Mouse (Mus musculus) embryonic facial prominence, embryonic 13.5 days (tissue): ENCODE data around the gene Adamts4. TPM values are rescaled to one million over a fixed set of nuclear protein-coding genes. Genes with fewer than 3 reads are reported as not detected.
A peak's percentile ranks its signal among the peaks of the same experiment; 100 is the strongest.

Experiments
- ATAC-seq: fragments of 200-750 bp; cut with Nextera tagmentation; 2 replicates; pipeline ENCODE4 v1.8.0; 2017; ENCODE audit warnings: low read depth; ENCODE audit not compliant: insufficient number of reproducible peaks, insufficient read depth, low FRiP score, low TSS enrichment
- H3K27ac ChIP-seq: fragments of 300-500 bp; sonication (generic); 2 replicates; pipeline ENCODE4 v1.5.1; 2015; ENCODE audit warnings: moderate library complexity, mild to moderate bottlenecking, inconsistent platforms
- H3K27me3 ChIP-seq: fragments of 300-500 bp; sonication (generic); 2 replicates; pipeline ENCODE4 v1.6.1; 2015; ENCODE audit warnings: mild to moderate bottlenecking, inconsistent platforms
- H3K36me3 ChIP-seq: fragments of 300-500 bp; sonication (generic); 2 replicates; pipeline ENCODE4 v1.6.1; 2015; ENCODE audit warnings: mild to moderate bottlenecking, inconsistent platforms
- H3K4me1 ChIP-seq: fragments of 300-500 bp; sonication (generic); 2 replicates; pipeline ENCODE4 v1.6.1; 2015; ENCODE audit warnings: inconsistent platforms
- H3K4me2 ChIP-seq: fragments of 300-500 bp; sonication (generic); 2 replicates; pipeline ENCODE4 v1.6.1; 2015; ENCODE audit warnings: moderate library complexity, mild to moderate bottlenecking, inconsistent platforms
- H3K4me3 ChIP-seq: fragments of 300-500 bp; sonication (generic); 2 replicates; pipeline ENCODE4 v1.5.1; 2015; ENCODE audit warnings: mild to moderate bottlenecking, inconsistent platforms
- H3K9ac ChIP-seq: fragments of 300-500 bp; sonication (generic); 2 replicates; pipeline ENCODE4 v1.6.1; 2015; ENCODE audit warnings: mild to moderate bottlenecking, inconsistent platforms
- H3K9me3 ChIP-seq: fragments of 300-500 bp; sonication (generic); 2 replicates; pipeline ENCODE4 v1.6.1; 2016; ENCODE audit warnings: inconsistent platforms
- WGBS: fragments of 180-500 bp; shearing (Covaris S2); methylation state at CpG from one replicate; pipeline ENCODE4 v1.1.7; 2015; ENCODE audit warnings: mixed read lengths; 5-methylcytosine and 5-hydroxymethylcytosine counted together
- polyA plus RNA-seq: library from polyadenylated mRNA; unstranded; fragments of >200 nt; fragmentation: Nextera tagmentation; extraction: Ambion mirVana; gene quantifications from 2 replicates; pipeline ENCODE4 v1.2.1, GENCODE M21; 2015

Adamts4 gene
- polyA plus RNA-seq, 1 experiment from 2014 or later, result 25.6 TPM

DNA sequence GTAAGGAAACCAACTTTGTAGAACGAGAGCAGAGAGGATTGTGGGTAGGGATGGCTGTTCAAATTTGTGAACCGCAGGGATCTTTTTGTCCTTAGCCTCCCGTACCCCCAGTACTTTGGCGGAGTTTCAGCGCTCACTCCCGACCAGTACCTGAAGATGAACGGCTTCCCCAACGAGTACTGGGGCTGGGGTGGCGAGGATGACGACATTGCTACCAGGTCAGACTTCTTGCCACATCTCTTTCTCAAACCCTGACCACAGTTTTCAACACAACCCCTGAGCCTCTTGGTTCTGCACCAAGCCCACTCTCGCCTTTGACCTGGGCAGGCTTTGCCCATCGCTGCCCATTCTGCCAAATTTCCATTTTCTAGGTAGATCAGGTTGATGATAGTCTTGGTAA, 23.9 kb downstream of the Adamts4 start:
- Histone ChIP-seq H3K9me3 (no peaks in the 10 kb centered on the region), H3K4me2 (no peak overlapping the region), H3K4me3 (no peak overlapping the region), H3K36me3 (peaks cover 69% of the 10 kb centered on the region), H3K9ac (no peak overlapping the region), H3K27ac (no peak overlapping the region), H3K27me3 (no peaks in the 10 kb centered on the region), H3K4me1 (peaks cover 20% of the 10 kb centered on the region)
- WGBS, result 90% methylated on average over 12 of the region's 12 CpGs
- ATAC-seq, result no peak

DNA sequence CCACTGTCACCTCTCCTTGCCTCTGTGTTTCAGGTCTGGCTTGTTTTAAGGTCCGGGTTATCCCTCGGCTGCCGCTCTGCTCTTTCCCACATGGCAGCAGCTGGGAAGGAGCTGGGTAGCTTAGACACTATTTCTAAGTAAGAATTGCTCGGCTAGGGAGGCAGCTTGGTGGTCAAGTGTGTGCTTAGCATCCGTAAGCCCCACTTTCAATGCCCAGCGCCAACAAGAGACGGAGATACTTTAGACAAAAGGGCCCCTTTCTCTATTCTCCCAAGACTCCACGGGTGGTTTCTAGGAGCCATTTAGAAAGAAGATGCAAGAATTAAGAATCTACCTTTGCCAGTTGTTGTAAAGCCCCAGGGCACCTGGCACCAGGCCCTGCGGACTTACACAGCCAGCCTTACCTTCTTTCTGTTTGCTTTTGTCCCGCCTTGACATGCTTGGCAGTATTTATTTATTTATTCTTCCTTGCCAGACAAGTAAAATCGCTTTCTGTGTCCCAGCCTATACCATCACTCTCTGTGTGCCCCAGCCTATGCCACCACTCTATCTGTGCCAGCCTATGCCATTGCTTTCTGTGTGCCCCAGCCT, 25.0 kb downstream of the Adamts4 start:
- H3K36me3 ChIP-seq, result peaks cover 69% of the 10 kb centered on the region
- H3K9ac ChIP-seq, result no peak overlapping the region
- H3K4me1 ChIP-seq, result peaks cover 25% of the 10 kb centered on the region
- WGBS, result 86% methylated on average over 11 of the region's 11 CpGs
- no peak overlapping the region for H3K27ac ChIP-seq
- no peak for ATAC-seq
- H3K4me3 ChIP-seq, result no peak overlapping the region
- no peak overlapping the region for H3K4me2 ChIP-seq
- H3K27me3 ChIP-seq, result no peaks in the 10 kb centered on the region
- H3K9me3 ChIP-seq, result no peaks in the 10 kb centered on the region

DNA sequence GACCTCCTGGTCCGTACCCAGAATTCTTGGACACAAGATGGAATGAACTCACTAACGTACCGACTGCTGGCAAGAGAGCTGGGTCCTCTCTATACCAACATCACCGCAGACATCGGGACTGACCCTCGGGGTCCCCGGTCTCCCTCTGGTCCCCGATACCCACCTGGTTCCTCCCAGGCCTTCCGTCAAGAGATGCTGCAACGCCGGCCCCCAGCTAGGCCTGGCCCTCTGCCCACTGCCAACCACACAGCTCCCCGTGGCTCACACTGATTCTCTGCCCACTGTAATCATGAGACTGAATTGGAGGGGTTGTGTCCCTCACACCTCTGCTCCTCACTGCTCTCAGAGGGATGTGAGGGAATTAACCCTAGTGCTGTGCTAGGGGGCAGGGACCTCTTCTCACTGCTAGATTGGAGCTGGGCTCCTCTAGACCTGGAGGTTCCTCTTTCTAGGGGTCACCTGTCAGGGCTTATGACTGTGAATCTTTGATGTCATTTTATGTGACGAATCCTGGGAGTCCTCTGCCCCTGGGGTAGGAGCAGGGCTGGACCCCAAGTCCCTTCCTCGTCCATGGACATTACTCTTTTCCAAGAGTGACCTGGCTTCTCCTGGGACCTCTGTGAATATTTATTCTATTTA, 26.0 kb downstream of the Adamts4 start:
- H3K27ac ChIP-seq, result no peak overlapping the region
- no peak for ATAC-seq
- H3K27me3 ChIP-seq, result no peaks in the 10 kb centered on the region
- H3K9me3 ChIP-seq, result no peaks in the 10 kb centered on the region
- peaks cover 69% of the 10 kb centered on the region for H3K36me3 ChIP-seq
- H3K9ac ChIP-seq, result 0 out of 2 replicates have a peak overlapping the region, but pooled peaks have one; percentile 7
- whole genome bisulfite sequencing, result 92% methylated on average over 14 of the region's 14 CpGs
- peaks cover 20% of the 10 kb centered on the region for H3K4me1 ChIP-seq
- H3K4me2 ChIP-seq, result no peak overlapping the region
- no peak overlapping the region for H3K4me3 ChIP-seq

DNA sequence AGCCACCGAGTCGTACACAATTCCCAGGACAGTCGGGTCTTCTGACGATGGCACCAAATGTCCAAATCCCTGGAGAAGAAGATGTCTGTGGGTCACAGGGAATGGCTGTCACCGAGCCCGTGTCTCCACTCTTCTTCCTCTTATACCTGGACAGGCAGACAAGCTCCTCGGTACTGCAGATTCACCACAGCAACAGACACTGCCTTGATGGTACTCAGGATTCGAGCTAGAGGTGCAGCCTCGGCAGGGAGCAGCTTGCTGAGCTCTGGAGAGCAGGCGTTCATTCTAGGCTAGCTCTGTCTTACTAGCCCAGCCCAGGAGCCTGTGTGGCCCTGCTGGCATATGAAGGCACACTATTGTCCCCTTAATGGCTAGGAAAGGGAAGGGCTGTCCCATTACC, 27.5 kb downstream of the Adamts4 start:
- Histone ChIP-seq H3K4me1 (peaks cover 18% of the 10 kb centered on the region), H3K4me2 (no peak overlapping the region), H3K36me3 (peaks cover 65% of the 10 kb centered on the region), H3K9me3 (no peaks in the 10 kb centered on the region), H3K9ac (no peak overlapping the region), H3K4me3 (no peak overlapping the region), H3K27me3 (no peaks in the 10 kb centered on the region), H3K27ac (no peak overlapping the region)
- ATAC-seq, result no peak
- WGBS, result 84% methylated on average over 10 of the region's 10 CpGs

DNA sequence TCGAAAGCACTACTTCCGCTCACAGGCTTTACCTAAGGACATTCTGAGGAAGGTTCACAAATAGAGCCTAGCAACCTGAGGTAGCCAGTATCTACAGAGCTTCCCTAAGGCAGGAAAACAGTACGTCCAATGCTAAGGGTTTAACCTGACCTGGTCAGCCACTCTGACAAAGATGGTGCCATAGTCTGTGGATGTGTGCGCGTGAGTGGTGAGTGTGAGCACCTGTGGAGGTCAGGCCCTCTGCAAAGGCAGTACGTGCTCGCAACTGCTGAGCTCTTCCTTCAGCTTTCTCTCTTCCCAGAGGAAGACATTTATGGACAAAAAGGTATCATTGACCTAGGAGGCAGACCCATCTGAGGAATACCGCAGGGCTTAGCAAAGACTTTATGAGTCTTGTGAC, 28.2 kb downstream of the Adamts4 start:
- 90% methylated on average over 8 of the region's 8 CpGs for WGBS
- no peak overlapping the region for H3K4me3 ChIP-seq
- H3K4me1 ChIP-seq, result peaks cover 18% of the 10 kb centered on the region
- no peaks in the 10 kb centered on the region for H3K27me3 ChIP-seq
- H3K9ac ChIP-seq, result no peak overlapping the region
- no peaks in the 10 kb centered on the region for H3K9me3 ChIP-seq
- H3K4me2 ChIP-seq, result no peak overlapping the region
- ATAC-seq, result no peak
- peaks cover 65% of the 10 kb centered on the region for H3K36me3 ChIP-seq
- H3K27ac ChIP-seq, result no peak overlapping the region

DNA sequence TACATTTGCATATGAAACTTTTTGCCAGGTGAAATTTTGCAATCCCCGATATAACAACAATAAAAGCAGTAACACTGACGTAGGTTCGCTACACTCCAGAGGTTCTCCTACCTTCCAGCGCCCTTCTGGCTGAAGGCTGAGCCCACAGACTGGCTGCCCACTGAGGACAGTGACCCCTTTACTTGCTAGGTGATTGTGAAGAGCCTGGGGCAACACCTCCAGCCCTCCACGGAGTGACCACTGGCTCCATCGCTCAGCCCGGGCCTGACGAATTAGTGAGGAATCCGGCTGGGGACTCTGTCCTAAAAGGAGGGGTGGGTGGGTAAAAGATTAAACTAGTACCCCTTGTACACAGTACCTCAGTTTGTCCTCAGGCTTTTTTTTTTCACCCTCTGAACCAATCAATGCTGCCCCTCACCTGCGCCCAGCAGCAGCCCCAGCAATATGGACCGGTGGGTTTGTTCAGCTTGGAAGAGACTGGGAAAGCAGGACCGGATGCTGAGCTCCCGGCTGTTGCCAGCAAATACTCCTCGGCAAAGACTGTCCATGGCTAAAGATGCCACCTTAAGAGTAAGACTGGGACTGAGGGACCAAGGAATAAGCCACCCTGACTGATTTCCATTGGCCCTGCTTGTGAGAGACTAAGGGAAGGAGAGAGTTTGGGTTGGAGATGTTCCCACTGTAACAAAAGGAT, 28.9 kb downstream of the Adamts4 start:
- WGBS, result 85% methylated on average over 14 of the region's 14 CpGs
- no peaks in the 10 kb centered on the region for H3K9me3 ChIP-seq
- H3K27me3 ChIP-seq, result no peaks in the 10 kb centered on the region
- peak overlapping the region; percentile 89 for H3K9ac ChIP-seq
- peaks cover 64% of the 10 kb centered on the region for H3K36me3 ChIP-seq
- peaks cover 18% of the 10 kb centered on the region for H3K4me1 ChIP-seq
- no peak overlapping the region for H3K4me3 ChIP-seq
- no peak for ATAC-seq
- H3K27ac ChIP-seq, result no peak overlapping the region
- H3K4me2 ChIP-seq, result peak overlapping the region; percentile 92

DNA sequence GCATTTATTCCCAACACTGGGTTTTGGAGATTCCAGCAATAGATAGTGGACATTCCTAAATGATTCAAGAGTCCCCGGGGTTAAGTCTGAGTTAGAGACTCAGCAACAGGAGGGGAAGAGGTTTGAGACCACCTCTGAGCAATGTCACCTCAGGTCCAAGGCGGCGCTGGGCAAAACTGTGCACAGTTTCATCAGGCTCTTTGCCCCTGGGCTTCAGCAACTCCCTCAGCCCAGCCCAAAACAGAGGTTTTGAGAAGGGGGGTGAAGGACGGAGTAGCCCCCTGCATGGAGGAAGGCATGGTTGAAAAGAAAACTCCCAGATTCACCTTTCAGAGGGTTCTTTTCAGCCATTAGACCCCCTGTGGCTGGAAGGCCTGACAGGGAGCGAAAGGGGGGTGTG, 29.5 kb downstream of the Adamts4 start:
- no peaks in the 10 kb centered on the region for H3K9me3 ChIP-seq
- no peaks in the 10 kb centered on the region for H3K27me3 ChIP-seq
- H3K9ac ChIP-seq, result peak overlapping the region; percentile 89
- peak overlapping the region; percentile 92 for H3K4me2 ChIP-seq
- peak overlapping the region; percentile 68 for H3K4me3 ChIP-seq
- no peak overlapping the region for H3K27ac ChIP-seq
- ATAC-seq, result no peak
- H3K4me1 ChIP-seq, result peaks cover 18% of the 10 kb centered on the region
- WGBS, result 63% methylated on average over 5 of the region's 5 CpGs
- peaks cover 64% of the 10 kb centered on the region for H3K36me3 ChIP-seq

DNA sequence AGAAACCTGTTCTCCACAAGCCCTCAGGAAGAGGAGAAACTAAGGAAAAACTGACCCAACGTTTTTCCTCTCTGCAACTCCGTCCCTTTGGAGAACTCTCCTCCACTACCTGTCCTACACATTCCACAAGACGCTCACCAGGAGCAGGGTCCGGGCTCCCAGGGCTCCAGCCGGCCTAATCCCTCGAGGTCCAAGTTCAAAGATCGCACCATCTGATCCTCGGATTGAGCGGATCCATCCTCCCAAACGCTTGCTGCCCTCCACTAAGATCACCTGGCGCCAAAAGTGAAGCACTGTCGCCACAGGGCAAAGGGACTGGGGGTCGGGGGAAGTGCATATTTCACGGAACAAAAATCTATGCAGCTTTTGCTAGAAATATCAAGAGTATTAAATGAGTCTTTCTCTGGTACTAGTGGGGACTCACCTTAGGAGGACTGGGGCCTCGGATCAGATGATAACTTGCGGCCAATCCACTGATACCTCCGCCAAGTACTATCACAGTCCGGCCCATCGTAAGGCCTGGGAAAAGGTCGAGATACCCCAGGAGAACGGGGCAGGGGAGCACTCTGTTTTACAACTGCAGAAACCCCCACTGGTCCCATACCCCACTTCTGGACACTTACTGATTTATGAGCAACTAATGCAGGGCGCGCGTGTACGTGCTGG, 30.2 kb downstream of the Adamts4 start:
- Histone ChIP-seq H3K9ac (peak overlapping the region; percentile 89), H3K4me1 (peaks cover 19% of the 10 kb centered on the region), H3K4me2 (peak overlapping the region; percentile 92), H3K4me3 (peak overlapping the region; percentile 68), H3K27ac (peak overlapping the region; percentile 23; the same call in 1 of the 2 replicates), H3K36me3 (peaks cover 64% of the 10 kb centered on the region), H3K27me3 (no peaks in the 10 kb centered on the region), H3K9me3 (no peaks in the 10 kb centered on the region)
- ATAC-seq, result no peak; the same call in 1 of the 2 replicates
- under 1% methylated on average over 25 of the region's 25 CpGs for WGBS

DNA sequence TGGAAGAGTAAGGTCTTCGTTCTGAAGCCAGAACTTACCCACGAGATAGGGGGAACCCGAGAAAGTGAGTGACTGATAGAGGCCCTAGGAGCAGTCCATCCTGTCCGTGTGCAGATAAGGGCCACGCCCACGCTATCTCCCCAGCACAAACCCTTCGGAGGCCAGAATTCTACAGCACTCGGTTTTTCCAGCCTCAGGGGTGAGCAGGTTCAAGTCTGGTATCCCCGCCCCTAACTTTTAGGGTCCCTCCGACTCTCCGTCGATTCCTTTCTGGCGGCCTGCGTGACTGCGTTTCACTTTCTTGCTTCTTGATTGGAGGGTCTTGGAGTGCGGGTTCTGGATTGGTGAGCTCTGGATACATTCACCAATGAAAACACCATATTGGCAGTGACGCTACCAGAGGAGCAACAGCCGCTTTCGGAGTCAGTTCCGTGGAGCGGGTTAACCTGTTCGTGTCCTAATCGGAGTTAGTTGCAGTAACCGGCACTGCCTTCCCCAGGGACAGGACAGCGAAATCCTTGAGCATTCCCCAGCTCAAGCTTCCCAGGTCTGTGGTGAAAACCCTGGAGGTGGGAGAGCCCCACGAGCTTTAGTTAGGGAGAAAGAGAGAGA, 30.8 kb downstream of the Adamts4 start, which contains the start of gene Ppox:
Gene Ppox (minus strand): TSS at position 271 of the 612 bp plus-strand sequence.
- peak; percentile 97 for ATAC-seq
- H3K9me3 ChIP-seq, result no peaks in the 10 kb centered on the region
- H3K9ac ChIP-seq, result peak within 1 kb of the TSS; percentile 89
- H3K4me1 ChIP-seq, result peaks cover 25% of the 10 kb centered on the region
- H3K36me3 ChIP-seq, result peaks cover 64% of the 10 kb centered on the region
- peak within 1 kb of the TSS; percentile 68 for H3K4me3 ChIP-seq
- under 1% methylated on average over 26 of the region's 26 CpGs for WGBS
- peak within 1 kb of the TSS; percentile 86 for H3K27ac ChIP-seq
- H3K27me3 ChIP-seq, result no peaks in the 10 kb centered on the region
- peak within 1 kb of the TSS; percentile 92 for H3K4me2 ChIP-seq

DNA sequence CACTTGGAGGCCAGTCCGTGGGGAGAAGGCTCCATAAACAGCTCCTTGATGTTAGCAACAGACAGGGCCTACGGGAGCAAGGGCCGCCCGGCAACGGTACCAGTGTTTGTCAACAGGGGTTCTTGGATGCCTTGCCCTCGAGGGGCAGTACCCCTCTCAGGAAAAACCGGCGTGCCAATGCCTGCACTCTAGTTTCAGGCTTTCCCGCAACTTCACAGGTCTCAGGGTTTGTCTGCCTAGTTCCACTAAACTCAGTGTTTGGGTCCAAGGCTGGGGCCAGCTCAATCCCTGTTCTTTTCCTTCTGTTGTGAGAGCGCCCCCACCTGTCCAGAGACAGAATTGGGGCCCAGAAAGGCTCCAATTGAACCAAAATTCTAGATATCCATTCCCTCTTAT, 31.3 kb downstream of the Adamts4 start:
- WGBS, result under 1% methylated on average over 10 of the region's 10 CpGs
- peak; percentile 20 for ATAC-seq
- peaks cover 64% of the 10 kb centered on the region for H3K36me3 ChIP-seq

More for the DNA sequence above, 31.3 kb downstream of the Adamts4 start:
- Histone ChIP-seq H3K27me3 (no peaks in the 10 kb centered on the region), H3K4me2 (peak overlapping the region; percentile 92), H3K9ac (peak overlapping the region; percentile 78), H3K27ac (peak overlapping the region; percentile 86), H3K4me1 (peaks cover 30% of the 10 kb centered on the region), H3K4me3 (peak overlapping the region; percentile 68), H3K9me3 (no peaks in the 10 kb centered on the region)
